Mouse (Mus musculus) gastrocnemius, adult 18-20 months (tissue): ENCODE measurements around the gene Dok1. TPM values are rescaled to one million over a fixed set of nuclear protein-coding genes. Genes with fewer than 3 reads are reported as not detected.

Source experiments
- DNase-seq: peaks from one replicate; pipeline ENCODE4 v3.0.0; 2021; ENCODE audit warnings: low spot score
- total RNA-seq, 2 experiments: library from RNA; stranded (reverse); gene quantifications; 2 replicates each; pipeline ENCODE4 v1.2.3; 2021

Dok1 gene
- total RNA-seq, 2 experiments from 2014 or later: 1.1 to 1.4 TPM

GRCm38 (mm10) chr6:83017190-83017589 lies 16.1 kb downstream of the Dok1 start:
- peak; percentile 72 for DNase-seq

- DNase-seq: no peak
Measured at GRCm38 (mm10) chr6:83015749-83016148, 17.5 kb downstream of the Dok1 start.

- no peak for DNase-seq
Measured at GRCm38 (mm10) chr6:83014482-83015466, 18.5 kb downstream of the Dok1 start.

GRCm38 (mm10) chr6:83013444-83013843 lies 19.8 kb downstream of the Dok1 start:
- no peak for DNase-seq

GRCm38 (mm10) chr6:83011756-83012155 lies 21.5 kb downstream of the Dok1 start:
- no peak for DNase-seq

GRCm38 (mm10) chr6:83011255-83011654 lies 22.0 kb downstream of the Dok1 start:
- no peak for DNase-seq

GRCm38 (mm10) chr6:83010010-83010409 lies 23.3 kb downstream of the Dok1 start:
- no peak for DNase-seq

- no peak for DNase-seq
Measured at GRCm38 (mm10) chr6:83008659-83009058, 24.6 kb downstream of the Dok1 start.

- no peak for DNase-seq
Measured at GRCm38 (mm10) chr6:83006114-83006513, 27.2 kb downstream of the Dok1 start.

GRCm38 (mm10) chr6:83005444-83006011 lies 27.7 kb downstream of the Dok1 start:
- DNase-seq: no peak

- no peak for DNase-seq
Measured at GRCm38 (mm10) chr6:83004872-83005271, 28.4 kb downstream of the Dok1 start.

- no peak for DNase-seq
Measured at GRCm38 (mm10) chr6:83004309-83004708, 29.0 kb downstream of the Dok1 start.

- DNase-seq: no peak
Measured at GRCm38 (mm10) chr6:83003850-83004249, 29.4 kb downstream of the Dok1 start.

- no peak for DNase-seq
Measured at GRCm38 (mm10) chr6:83003082-83003481, 30.2 kb downstream of the Dok1 start.

GRCm38 (mm10) chr6:82999986-83000385 lies 33.3 kb downstream of the Dok1 start:
- DNase-seq: no peak

- no peak for DNase-seq
Measured at GRCm38 (mm10) chr6:82998326-82998725, 34.9 kb downstream of the Dok1 start.

GRCm38 (mm10) chr6:82997511-82998102 lies 35.7 kb downstream of the Dok1 start:
- peak; percentile 30 for DNase-seq

- DNase-seq: peak; percentile 94
Measured at GRCm38 (mm10) chr6:82996740-82997315, 36.4 kb downstream of the Dok1 start.

- no peak for DNase-seq
Measured at GRCm38 (mm10) chr6:82994372-82994771, 38.9 kb downstream of the Dok1 start.

GRCm38 (mm10) chr6:82993696-82994095 lies 39.6 kb downstream of the Dok1 start:
- DNase-seq: no peak

GRCm38 (mm10) chr6:82987411-82987971 lies 45.8 kb downstream of the Dok1 start:
- no peak for DNase-seq
